Mouse (Mus musculus) megakaryocyte, embryonic 14.5 days (primary cell): ENCODE data around the gene Tmem104.

Source experiments
- FLI1 ChIP-seq: IDR thresholded peaks from 2 replicates; pipeline ENCODE4 v1.6.1; 2012; ENCODE audit warnings: low read length, inconsistent platforms, mixed read lengths
- GATA1 ChIP-seq: IDR thresholded peaks from 3 replicates; pipeline ENCODE4 v1.6.1; 2012; ENCODE audit warnings: mixed read lengths, low read length, inconsistent platforms, borderline replicate concordance

DNA sequence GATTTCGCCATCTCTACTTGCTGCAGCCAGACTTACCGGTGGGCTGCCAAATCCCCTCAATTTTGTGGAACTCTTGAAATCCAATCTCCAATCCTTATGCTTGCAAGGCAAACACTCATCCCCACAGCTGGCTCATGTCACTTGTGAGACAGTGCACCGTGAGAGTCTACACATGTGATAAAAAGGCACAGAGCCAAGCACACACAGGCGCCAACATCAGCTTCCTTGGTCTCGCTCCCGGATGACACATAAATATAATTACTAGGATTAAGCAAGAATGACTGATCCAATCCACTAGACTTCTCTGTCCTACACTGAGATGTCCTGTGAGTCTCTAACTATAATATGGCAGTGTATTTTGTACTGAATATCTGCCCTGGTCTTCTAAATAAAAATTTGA is 103.6 kb downstream of the Tmem104 start:
- TF ChIP-seq GATA1 (no peak), FLI1 (no peak)
